Mouse (Mus musculus) cerebellum, postnatal 4 days (tissue): Measurements from ENCODE around the gene Slc17a3.

Experiments
- DNase-seq, 2 experiments: peaks; one replicate each; pipeline ENCODE4 v3.0.0; 2022; ENCODE audit warnings: low spot score in 2 of 2, mixed read lengths in 1 of 2

The Slc17a3 gene

GRCm38 (mm10) chr13:23873141-23873540 lies 33.9 kb downstream of the Slc17a3 start:
- DNase-seq: no peak

GRCm38 (mm10) chr13:23879106-23879505 lies 39.9 kb downstream of the Slc17a3 start:
- DNase-seq: no peak

- DNase-seq: no peak
Observed at GRCm38 (mm10) chr13:23879636-23880035, 40.4 kb downstream of the Slc17a3 start.

GRCm38 (mm10) chr13:23885540-23885939 lies 46.3 kb downstream of the Slc17a3 start:
- DNase-seq: no peak

- no peak for DNase-seq
Observed at GRCm38 (mm10) chr13:23887026-23887725, 47.9 kb downstream of the Slc17a3 start.

- DNase-seq: no peak
Observed at GRCm38 (mm10) chr13:23889011-23889605, 49.9 kb downstream of the Slc17a3 start.

- no peak for DNase-seq
Observed at GRCm38 (mm10) chr13:23892592-23893268, 53.5 kb downstream of the Slc17a3 start.

- no peak for DNase-seq
Observed at GRCm38 (mm10) chr13:23893269-23893593, 54.0 kb downstream of the Slc17a3 start.

- no peak for DNase-seq
Observed at GRCm38 (mm10) chr13:23898242-23898641, 59.0 kb downstream of the Slc17a3 start.

- no peak for DNase-seq
Observed at GRCm38 (mm10) chr13:23906906-23907305, 67.7 kb downstream of the Slc17a3 start.

- DNase-seq: no peak
Observed at GRCm38 (mm10) chr13:23910121-23910520, 70.9 kb downstream of the Slc17a3 start.
